Mouse (Mus musculus) regulatory T cell (primary cell): ENCODE data around the gene Fbxw11.

Experiments used
- in situ Hi-C: fragments of 300-600 bp; cut with MboI, MseI; formaldehyde crosslinking; loops from one replicate; pipeline ENCODE4 v1.15.1; 2025; ENCODE audit warnings: high pct_unique_total_duplicates

The Fbxw11 gene

DNA sequence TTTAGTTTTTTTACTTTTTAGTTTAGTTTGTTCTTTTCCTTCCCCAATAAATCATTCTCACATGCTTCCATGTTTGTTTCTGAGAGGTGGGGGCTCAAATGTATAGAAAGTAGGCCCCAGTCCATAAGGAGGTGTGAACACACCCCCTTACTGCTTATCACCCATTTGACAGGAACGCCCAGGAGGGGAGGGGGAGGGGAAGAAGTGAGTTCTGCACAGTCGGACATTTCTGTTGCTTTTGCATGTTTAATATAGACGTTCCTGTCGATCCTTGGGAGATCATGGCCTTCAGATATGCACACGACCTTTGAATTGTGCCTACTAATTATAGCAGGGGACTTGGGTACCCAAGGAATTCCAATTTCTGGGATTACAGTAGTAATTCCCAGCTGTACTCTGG, 103.5 kb downstream of the Fbxw11 start:
- in situ Hi-C loops = no loop called here

DNA sequence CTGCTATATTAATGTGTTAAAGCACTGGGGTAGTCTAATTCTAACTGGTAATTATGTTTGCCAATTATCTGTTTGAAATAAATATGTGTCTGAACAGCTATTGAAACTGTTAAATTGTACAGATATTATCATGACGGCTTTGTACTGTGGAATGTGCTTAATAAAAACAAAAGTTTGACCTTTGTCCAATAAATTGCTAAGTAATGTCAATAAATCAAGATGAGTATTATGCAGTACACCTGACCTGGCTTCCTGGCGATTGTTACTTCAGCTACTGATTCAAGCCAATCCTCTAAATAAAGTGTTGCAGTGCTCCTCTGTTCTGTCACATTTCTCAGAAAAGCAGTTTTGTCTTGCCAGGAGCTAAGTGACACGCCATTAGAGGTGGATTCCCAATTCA, 104.0 kb downstream of the Fbxw11 start:
- in situ Hi-C loops = no loop called here

DNA sequence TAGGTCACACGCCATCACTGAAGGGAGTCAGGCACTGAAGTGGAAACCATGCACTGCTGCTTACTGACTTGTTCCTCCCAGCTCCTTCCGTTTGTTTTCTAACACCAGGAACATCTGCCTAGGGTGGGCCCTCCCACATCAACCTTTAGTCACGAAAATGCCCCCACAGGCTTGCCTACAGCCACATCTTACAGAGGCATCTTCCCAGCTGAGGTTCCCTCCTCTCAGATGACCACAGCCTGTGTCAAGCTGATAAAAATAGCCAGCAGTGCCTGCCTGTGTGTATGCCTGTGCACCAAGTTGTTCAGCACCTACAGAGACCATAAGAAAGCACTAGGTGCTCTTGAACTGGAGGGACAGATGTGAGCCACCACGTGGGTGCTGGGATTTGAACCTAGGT, 106.3 kb downstream of the Fbxw11 start:
- in situ Hi-C loops = no loop called here

DNA sequence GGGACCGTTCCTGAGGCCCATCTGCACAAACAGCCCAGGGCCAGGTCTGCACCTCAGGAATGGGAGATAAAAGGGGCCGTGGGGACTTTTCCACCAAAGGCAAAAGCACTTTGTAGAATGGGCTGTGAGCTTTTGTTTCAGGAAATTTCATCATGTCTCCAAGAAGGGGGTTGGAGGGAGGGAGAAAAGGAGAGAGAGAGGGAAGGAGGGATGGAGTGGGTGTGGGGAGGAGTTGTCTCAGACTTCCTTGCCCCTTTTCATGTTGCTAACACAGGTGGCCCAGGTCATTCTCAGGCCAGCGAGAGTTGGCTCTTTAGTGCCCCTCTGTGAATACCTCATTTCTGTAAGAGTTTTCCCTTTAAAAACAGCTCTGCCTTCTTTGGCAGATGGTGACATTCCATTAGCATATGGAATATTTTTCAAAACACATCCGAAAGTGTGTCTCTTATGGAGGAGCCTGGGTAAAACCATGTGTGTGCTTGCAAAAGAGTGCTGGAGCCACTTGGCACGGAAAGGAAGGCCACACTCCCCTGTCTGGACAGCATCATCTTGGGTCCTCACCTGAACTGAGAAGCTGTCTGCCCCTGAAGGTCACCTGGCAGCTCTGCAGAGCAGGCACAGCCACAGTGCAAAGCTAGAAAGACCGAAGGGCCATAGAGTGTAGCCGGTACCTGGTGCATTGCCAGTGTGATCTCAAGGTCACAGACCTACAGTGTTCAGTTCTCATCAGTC, 109.5 kb downstream of the Fbxw11 start:
- in situ Hi-C loops = no loop called here

DNA sequence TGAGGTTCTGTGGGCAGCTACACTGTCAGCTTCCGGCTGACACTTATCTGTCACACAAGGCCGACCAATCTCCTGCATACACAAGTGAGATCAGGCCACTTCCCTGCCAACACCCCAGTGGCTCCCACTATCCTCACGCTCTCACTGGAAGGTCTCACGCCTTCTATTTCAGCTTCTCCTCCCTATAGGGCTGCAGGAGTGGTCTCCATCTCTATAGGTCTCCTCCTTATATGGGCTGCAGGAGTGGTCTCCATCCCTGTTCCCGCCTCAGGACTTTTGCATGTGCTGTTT, 110.0 kb downstream of the Fbxw11 start:
- in situ Hi-C loops = no loop called here

DNA sequence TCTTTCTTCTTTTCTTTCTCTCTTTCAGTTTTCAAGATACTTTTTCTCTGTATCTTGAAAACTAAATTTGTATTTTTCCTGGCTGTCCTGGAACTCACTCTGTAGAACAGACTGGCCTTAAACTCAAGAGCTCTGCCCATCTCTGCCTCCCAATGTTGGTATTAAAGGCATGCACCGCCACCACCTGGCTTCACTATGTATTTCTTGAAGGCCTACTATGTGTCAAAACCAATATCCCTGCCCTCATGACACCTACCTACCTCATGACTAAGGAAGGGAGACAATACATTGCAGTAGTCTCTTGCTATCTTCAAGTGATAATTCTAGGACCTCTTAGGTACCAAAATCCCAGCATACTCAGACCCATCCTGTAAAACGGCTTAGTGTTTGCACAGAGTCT, 110.8 kb downstream of the Fbxw11 start:
- in situ Hi-C loops = no loop called here

DNA sequence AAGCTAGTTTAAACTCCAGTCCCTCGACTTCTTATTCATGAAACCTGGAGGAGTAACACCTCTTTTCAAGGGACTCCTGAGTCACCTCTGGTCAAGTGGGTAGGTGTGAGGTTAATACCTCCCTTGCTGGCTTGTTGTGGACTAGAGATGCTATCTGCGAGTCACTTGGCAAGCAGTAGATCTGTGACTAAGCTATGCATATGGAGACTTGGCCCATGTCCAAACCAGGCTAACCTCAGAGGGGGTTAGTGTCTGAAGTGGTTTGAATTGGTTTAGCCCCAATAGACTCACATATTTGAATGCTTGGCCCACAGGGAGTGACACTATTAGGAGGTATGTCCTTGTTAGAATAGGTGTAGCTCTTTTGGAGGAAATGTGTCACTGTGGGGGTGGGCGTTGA, 120.2 kb downstream of the Fbxw11 start:
- in situ Hi-C loops = no loop called here

DNA sequence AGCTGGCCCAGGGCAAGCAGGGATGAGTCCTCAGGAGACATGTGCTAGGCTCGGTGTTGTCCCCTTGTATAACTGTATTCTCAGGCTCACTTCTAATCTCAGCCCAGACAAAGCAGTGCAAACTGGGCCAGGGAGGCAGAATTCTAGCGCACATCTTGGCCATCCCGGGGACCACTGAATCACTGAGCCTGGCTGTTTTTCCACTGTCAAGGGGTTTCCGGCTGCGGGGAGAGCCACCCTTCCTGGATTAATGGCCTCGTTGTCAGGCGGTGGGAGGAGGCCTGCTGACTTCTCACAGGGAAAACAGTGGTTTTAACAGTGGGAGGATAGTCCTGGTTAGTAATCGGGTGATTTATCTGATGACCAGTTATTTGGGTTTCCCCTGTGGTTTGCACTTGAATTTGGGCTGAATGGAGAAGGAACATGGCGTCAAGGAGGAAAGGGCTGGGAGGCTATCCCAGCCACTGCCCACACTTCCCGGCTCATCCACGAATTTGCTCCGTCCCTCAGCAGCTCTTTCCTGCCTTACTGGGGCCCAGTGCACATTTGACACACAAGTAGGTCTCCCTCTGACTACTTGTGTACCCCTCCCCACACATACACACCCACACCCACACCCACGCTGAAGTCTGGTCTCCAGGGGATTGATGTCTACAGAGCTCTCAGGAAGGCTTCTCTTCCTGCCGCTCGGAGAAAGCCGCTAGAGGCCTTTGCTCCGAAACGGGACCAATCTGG, 125.1 kb downstream of the Fbxw11 start:
- in situ Hi-C loops = no loop called here

DNA sequence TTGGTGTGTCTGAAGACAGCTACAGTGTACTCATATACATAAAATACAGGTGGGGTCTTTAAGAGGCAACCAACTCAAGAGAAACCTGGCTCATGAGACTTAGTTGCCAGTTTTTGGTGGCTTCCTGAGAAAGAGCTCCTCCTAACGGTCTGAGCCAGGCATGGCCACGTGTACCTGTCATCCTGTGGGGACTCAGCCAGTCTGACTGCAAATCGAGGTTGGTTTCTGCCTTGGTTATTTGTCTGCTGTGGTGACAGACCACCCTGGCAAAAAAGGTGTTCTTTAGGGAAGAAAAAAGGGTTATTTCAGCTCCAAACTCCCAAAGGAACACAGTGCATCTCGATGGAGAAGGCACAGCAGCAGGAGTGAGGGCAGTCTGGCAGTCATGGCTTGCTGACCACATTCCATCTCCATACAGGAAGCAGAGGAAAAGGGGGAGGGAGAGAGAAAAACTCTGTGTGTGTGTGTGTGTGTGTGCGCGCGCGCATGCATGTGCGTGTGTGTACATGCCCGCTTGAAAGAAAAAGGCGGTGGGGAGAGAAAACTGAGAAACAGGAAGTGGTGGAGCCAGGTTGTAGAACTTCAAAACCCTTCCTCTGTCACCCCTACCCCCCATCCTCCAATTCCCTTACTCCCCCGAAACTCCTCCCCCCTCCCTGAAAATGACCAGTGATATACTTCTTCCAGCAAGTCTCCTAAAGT, 126.3 kb downstream of the Fbxw11 start:
- in situ Hi-C loops = no loop called here

DNA sequence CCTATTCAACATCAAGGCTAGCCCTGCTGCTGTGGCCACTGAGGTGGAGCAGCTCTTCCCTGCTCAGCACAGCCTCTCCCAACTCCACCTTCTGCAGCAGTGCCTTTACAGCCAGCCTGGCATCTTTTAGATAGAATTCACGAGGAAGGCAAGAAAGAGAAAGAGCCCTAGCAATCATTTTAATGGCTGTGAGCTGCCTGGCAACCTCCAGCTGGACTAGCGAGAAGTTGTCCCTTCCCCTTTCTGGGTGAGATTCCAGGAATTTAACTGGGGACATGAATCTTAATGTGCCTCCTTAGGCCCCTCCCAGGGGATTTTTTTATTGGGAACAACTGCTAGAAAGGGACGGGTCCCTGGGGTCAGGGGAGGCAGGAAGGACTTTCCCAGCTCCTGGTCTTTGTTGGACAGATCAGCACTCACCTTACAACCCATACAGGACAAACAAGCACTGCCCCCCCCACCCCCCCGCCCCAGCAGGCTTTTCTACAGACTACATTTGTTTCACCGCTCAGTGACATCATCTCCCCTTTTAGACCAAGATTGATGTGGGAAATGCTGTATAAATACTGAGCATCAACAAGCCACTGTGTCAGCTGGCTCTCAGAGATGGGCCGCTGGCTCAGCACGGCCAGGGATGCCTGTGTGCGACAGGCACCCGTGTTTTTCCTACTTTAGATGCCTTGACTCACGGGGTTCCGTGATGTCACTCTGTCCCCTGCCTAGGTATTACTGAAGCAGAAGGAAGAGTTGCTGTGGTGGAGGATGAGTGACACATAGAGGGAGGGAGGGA, 138.4 kb downstream of the Fbxw11 start:
- in situ Hi-C loops = no loop called here

DNA sequence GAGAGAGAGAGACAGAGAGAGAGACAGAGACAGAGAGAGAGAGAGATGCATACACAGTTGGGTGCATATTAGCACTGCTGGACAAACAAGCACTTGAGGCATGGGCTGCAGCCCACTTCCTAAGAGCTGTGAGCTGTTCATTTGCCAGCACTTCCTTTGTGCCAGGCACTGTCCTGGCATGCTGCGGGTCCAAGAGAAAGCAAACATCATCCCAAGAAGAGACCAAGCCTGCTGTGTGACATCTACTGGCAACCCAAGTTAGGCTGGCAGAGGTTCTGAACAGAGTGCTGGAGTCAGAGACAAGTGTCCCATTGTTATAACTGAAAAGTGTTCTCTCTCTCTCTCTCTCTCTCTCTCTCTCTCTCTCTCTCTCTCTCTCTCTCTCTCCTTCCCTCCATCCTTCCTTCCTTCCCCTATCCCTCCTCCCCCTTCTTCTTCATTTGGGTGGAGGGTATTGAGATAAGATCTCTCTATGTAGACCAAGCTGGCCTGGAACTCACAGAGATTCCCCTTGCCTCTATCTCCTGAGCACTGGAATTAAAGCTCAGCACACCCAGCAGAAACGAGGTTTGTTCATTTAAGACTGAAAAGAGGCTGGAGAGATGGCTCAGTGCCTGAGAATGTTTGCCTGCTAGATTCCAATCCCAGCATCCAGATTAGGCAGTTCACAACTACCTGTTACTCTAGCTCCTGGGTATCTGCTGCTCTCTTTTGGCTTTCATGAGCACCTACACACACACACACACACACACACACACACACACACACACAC, 139.3 kb downstream of the Fbxw11 start:
- in situ Hi-C loops = no loop called here

DNA sequence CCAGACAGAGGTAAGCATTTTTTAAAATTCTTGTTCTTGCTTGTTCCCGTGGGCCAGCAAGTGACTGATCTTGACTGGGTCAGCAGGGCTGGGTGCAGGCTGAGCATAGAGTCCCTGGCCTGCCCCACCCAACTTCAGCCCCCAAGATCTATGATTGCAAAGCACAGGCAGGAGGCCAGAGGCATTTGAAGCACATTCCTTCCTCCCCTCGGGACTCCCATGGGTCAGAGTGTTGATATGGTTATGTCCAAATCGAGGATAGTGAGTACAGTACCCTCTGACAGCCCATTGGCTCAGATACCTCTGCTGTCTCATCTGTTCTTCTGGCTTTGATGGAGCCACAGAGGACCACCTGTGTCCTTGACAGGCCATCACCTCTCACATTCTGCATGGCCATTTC, 140.2 kb downstream of the Fbxw11 start:
- in situ Hi-C loops = no loop called here

DNA sequence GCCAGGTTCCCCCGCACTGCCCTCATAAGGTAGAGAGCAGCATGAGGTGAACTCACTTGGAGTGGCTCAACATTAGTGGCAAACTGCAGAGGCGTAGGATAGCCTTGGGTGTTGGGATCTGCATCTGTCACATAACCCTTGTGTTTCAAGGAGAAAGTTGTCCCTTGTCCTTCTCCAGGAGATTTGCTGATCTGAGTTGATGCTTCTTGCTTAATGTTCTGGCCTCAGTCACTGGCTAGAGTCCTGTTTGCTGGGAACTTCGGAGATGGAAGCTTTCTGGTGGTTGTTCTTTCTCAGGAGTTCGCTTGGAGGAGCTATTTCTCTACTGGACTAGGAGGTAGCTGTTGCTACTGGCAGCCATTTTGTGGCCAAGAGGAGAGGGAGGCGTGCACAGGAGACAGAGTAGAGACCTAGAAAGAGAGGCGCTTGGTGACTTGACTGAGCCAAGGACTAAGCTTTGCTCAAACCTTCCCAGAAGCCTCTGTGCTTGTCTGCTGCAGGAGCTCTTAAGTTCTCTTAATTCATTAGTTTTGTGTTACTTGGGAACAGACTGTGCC, 143.1 kb downstream of the Fbxw11 start:
- in situ Hi-C loops = no loop called here

DNA sequence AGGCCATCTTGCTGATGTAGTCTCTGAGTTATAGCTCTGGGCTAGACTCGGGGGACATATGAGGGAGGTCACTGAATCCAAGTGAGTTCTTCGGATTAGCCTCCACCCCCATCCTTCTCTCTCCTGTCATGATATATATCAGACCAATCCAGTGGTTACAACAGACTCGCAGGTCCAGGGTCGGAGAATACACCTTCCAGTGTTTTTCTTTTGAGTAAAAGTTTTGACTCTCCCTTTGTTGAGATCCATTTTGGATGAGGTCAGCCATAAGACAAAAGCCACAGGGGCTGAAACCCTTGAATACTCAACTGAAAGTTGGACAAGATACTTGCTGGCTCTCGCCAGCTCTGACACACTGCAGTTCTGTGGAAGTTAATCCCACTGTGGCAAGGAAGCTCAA, 143.7 kb downstream of the Fbxw11 start:
- in situ Hi-C loops = no loop called here

DNA sequence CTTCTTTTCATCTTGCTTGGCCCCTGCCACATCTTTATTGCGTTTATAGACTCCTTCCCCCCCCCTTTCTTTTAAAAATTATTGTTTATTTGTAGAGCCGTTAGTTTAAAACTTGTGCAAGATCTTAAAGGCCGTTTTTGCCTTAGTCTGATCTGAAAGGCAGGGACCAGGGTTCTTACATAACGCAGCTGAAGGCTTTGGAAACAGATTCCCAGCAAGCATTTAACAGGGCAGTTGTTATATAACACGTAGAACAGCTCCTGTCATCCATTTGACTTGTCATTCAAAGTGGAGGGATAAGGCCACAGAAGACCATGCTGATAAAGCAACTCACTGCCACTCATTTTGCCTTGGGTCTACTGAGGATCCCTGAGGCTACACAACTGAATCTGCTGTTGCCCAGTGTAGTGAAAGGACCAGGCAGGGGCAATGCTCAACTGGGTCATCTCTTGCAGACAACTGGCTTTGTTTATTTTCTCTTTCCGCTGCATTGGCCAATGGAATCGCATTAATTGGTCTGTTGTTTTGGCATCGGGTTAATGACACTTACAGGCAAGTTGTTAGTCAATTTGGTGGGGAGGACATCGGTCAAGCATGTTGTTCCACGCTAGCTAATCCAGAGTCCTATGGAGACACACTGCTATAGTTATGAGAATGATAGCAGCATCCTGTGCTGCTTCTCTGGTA, 152.4 kb downstream of the Fbxw11 start:
- in situ Hi-C loops = no loop called here
